Mouse (Mus musculus): Measurements from ENCODE around the gene Slc5a11.

GRCm38 (mm10) chr7:123287903-123288302 lies 73.3 kb downstream of the Slc5a11 start:
- TF ChIP-seq CTCF (IDR thresholded peaks at IDR 0.05; ENCODE audit: insufficient read depth, low read depth, low read length): no peak
- TF ChIP-seq POLR2A (IDR thresholded peaks at IDR 0.05; ENCODE audit: insufficient read depth, low read depth, low read length): no peak

Measured in olfactory bulb, adult 2 months (tissue).